Mouse (Mus musculus): ENCODE data around the gene Klk9.

DNA sequence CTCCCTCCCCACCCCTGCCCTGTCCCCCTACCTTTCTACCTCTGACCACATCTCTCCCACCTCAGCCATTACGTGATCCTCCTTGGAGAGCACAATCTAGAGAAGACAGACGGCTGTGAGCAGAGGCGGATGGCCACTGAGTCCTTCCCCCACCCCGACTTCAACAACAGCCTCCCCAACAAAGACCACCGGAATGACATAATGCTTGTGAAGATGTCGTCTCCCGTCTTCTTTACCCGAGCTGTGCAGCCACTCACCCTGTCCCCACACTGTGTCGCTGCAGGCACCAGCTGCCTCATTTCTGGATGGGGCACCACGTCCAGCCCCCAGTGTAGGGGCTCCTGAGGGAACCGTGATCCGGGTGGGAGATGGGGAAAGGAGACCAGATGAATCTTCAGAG is 14.3 kb upstream of the Klk9 start:
- no peak for TF ChIP-seq POLR2A (IDR thresholded peaks at IDR 0.05; ENCODE audit: low read depth, low read length)
- TF ChIP-seq CTCF (IDR thresholded peaks at IDR 0.05; ENCODE audit: borderline replicate concordance, insufficient read depth, low read length) = no peak
